Mouse (Mus musculus): ENCODE results near the gene Ralb.

Ralb gene

GRCm38 (mm10) chr1:119504260-119505062, at the start of gene Ralb:
Gene Ralb, minus strand, starts transcription at chr1:119504794.
- DNase-seq (ENCODE audit: low spot score in 2 of 2) = peak; percentile 97 to 99

- DNase-seq (ENCODE audit: low spot score in 2 of 2) = no peak
Measured at GRCm38 (mm10) chr1:119551651-119552050, 47.1 kb upstream of the Ralb start.

GRCm38 (mm10) chr1:119550064-119550463, 45.5 kb upstream of the Ralb start:
- DNase-seq (ENCODE audit: low spot score in 2 of 2) = no peak

GRCm38 (mm10) chr1:119549327-119549689, 44.7 kb upstream of the Ralb start:
- no peak for DNase-seq (ENCODE audit: low spot score in 2 of 2)

GRCm38 (mm10) chr1:119548668-119549326, 44.2 kb upstream of the Ralb start:
- peak; percentile 83 to 91 for DNase-seq (ENCODE audit: low spot score in 2 of 2)

- no peak for DNase-seq (ENCODE audit: low spot score in 2 of 2)
Measured at GRCm38 (mm10) chr1:119546490-119546889, 41.9 kb upstream of the Ralb start.

GRCm38 (mm10) chr1:119545671-119546070, 41.1 kb upstream of the Ralb start:
- DNase-seq (ENCODE audit: low spot score in 2 of 2) = no peak

GRCm38 (mm10) chr1:119545164-119545563, 40.6 kb upstream of the Ralb start:
- DNase-seq (ENCODE audit: low spot score in 2 of 2) = no peak

GRCm38 (mm10) chr1:119544611-119545155, 40.1 kb upstream of the Ralb start:
- DNase-seq (ENCODE audit: low spot score in 2 of 2) = no peak

GRCm38 (mm10) chr1:119543316-119543715, 38.7 kb upstream of the Ralb start:
- DNase-seq (ENCODE audit: low spot score in 2 of 2) = no peak

- DNase-seq (ENCODE audit: low spot score in 2 of 2) = no peak
Measured at GRCm38 (mm10) chr1:119541570-119541969, 37.0 kb upstream of the Ralb start.

GRCm38 (mm10) chr1:119540836-119541557, 36.4 kb upstream of the Ralb start:
- DNase-seq (ENCODE audit: low spot score in 2 of 2) = no peak

- no peak for DNase-seq (ENCODE audit: low spot score in 2 of 2)
Measured at GRCm38 (mm10) chr1:119539252-119539651, 34.7 kb upstream of the Ralb start.

- DNase-seq (ENCODE audit: low spot score in 2 of 2) = no peak
Measured at GRCm38 (mm10) chr1:119537651-119538050, 33.1 kb upstream of the Ralb start.

- no peak for DNase-seq (ENCODE audit: low spot score in 2 of 2)
Measured at GRCm38 (mm10) chr1:119536122-119536521, 31.5 kb upstream of the Ralb start.

- no peak for DNase-seq (ENCODE audit: low spot score in 2 of 2)
Measured at GRCm38 (mm10) chr1:119534341-119534740, 29.7 kb upstream of the Ralb start.

- peak; percentile 59 to 65 for DNase-seq (ENCODE audit: low spot score in 2 of 2)
Measured at GRCm38 (mm10) chr1:119533093-119533805, 28.7 kb upstream of the Ralb start.

GRCm38 (mm10) chr1:119532165-119532564, 27.6 kb upstream of the Ralb start:
- DNase-seq (ENCODE audit: low spot score in 2 of 2) = no peak

- no peak for DNase-seq (ENCODE audit: low spot score in 2 of 2)
Measured at GRCm38 (mm10) chr1:119530941-119531340, 26.3 kb upstream of the Ralb start.

GRCm38 (mm10) chr1:119525689-119526591, 21.3 kb upstream of the Ralb start, which contains the start of gene Tmem185b:
Gene Tmem185b, plus strand, starts transcription at chr1:119526160.
- peak; percentile 91 to 92 for DNase-seq (ENCODE audit: low spot score in 2 of 2)
